Mouse (Mus musculus) frontal cortex, adult 2 months (tissue): ENCODE results near the gene Ascc1. TPM values are rescaled to one million over a fixed set of nuclear protein-coding genes. Genes with fewer than 3 reads are reported as not detected.
A peak's percentile ranks its signal among the peaks of the same experiment; 100 is the strongest.
"Not testable (repeated sequence)": the region's sequence is repeated elsewhere in the genome, so short reads cannot be mapped to it uniquely, and the experiment has no call there.

Source experiments
- DNase-seq, 2 experiments: peaks; one replicate each; pipeline ENCODE4 v3.0.0; 2022; ENCODE audit warnings: low spot score in 1 of 2; ENCODE audit errors: extremely low spot score in 1 of 2
- polyA plus RNA-seq: library from polyadenylated mRNA; depleted of rRNA; stranded (reverse); fragments of >200 nt; gene quantifications from 2 replicates; pipeline ENCODE4 v1.2.3, GENCODE M21; 2012

Ascc1 gene
- polyA plus RNA-seq, 1 experiment, result 26.5 TPM

- no peak for DNase-seq
Observed at GRCm38 (mm10) chr10:59977141-59977540, 25.5 kb upstream of the Ascc1 start.

GRCm38 (mm10) chr10:59977715-59978343 is 24.8 kb upstream of the Ascc1 start:
- no peak for DNase-seq

DNA sequence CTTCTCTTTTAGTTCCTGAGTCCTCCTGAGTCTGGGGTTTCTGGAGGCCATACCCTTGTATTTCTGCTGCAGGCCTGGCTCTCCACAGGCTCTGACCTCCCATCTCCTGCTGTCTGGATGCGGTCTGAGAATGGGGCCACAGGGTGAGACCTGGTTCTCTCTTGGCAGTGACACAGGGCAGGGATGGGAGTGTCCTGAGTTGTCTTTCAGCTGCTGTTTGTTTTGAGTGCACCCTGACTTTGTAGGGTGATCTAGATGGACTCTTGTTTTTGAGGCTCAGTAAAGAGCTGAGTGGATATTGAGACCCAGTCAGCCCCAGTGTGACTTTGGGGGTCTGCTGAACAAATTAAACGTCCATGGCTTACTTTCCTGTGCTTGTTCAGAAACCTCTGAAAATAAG is 24.2 kb upstream of the Ascc1 start:
- no peak for DNase-seq

DNA sequence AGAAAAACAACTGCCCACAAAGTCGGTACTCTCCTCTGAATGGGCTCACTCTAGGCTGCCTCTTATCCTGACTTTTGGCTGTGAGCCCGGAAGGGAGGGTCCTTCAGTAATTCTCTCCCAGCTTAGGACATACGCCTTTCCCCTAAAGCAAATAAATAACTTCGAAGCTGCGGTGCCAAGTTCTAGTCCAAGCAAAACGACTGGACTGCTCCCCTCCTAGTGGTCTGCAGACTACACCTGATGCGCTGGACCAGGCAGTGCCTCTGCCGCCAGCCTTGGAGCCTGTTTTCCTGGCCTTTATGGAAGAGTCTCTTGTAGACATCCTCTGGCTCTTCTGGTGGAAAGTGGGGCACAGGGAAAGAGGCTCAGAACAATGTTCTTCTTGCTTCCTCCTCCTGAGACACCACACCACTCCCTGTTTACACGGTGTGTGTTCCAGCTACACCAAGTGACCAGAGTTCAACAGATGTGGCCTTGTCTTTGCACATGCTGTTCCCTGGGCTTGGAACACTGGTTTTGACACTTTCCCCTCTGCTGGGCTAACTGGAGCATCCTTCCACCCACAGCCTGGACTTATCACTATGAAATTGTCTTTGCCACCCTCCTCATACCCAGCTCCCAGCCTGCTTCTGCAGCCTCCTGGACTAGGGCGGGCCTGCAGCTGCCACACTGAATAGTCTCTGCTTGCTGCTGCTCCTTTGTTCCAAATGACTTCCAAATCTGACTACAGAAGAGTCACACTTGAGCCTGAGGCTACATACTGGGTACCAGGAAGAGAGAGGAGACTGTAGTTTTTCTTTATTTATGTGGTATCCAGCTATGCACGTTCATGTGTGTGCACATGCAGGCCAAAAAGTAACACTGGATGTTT is 23.5 kb upstream of the Ascc1 start:
- DNase-seq, result no peak

DNA sequence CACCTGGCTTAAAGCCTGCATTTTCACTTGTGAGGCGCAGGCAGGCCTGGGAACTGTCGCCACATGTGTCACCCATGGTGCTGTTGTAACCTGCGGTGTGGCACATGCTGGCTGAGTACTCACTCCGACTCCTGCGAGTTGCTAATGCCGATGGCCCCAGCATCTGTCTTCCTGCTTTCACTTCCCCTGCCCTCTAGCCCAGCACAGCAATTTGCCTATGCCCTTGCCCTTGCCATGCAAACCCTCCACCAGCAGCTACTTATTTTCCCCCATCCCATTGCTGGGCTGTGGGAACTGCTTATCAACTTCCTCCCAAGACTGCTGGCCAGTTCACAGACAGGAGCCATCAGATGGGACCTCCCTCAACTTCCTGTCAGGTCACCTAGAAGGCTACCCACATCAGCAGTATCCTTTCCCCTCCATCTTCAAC is 21.8 kb upstream of the Ascc1 start:
- DNase-seq, result no peak

DNA sequence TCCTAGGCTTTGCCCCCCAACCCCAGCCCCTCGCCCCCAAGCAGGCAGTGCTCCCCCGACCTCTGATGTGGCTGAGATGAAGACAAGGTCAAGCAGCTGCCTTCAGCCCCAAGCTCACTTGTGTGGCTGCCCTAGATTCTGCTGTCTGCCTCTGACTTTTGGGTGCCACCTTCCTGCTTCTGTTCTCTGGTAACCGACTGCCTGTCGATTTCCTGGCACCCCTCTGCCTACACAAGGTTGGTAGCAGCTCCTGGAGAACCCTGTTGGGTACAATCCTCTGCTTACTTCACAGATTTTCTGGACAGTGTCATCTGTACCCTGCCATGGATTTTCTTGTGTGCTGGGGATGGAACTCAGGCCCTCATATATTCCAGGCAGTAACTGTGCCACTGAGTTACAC is 21.3 kb upstream of the Ascc1 start:
- no peak for DNase-seq

- no peak for DNase-seq
Observed at GRCm38 (mm10) chr10:59981792-59982191, 20.8 kb upstream of the Ascc1 start.

DNA sequence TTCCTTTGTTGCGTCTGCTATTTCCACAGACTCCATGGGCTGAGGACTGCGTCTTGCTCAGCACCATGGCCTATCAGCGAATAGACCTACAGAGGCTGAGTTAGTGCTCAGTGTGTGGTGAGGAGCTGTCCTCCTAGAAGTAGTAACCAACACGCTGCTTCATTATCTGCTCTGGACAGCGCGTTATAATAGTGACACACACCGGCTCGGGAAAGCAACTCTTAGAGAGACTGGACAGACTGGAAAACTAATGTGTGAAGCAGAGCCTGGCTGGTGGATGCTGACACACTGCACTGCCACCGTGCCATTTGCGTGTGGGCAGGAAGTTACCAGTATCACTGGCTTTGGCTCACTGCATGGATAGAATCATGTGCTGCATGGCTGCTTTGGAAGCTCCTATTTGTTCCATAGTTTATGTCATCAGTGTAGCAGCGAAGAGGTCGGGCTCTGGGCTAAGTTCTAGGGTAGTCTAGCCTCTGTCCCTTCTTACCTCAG is 20.2 kb upstream of the Ascc1 start:
- no peak for DNase-seq

DNA sequence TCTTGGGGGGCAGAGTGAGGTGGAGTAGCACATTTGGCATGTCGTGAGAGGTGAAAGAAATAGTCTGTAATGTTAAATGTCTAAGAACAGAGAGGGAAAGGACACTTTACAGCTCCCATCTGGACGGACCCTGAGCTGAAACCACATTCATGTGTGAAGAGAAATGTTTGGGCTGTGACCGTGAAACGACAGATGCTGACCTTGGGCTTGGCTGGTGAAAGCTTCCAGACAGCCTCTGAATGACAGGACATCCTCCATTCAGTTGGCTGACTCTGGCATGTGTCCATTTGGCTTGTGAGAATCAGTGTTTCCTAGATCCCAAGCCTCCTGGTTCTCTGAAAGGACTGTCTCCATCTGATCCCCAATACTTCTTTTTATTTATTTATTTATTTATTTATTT is 14.6 kb upstream of the Ascc1 start:
- DNase-seq, result no peak

- no peak for DNase-seq
Observed at GRCm38 (mm10) chr10:59990393-59990792, 12.2 kb upstream of the Ascc1 start.

- no peak for DNase-seq
Observed at GRCm38 (mm10) chr10:59991262-59991880, 11.2 kb upstream of the Ascc1 start.

DNA sequence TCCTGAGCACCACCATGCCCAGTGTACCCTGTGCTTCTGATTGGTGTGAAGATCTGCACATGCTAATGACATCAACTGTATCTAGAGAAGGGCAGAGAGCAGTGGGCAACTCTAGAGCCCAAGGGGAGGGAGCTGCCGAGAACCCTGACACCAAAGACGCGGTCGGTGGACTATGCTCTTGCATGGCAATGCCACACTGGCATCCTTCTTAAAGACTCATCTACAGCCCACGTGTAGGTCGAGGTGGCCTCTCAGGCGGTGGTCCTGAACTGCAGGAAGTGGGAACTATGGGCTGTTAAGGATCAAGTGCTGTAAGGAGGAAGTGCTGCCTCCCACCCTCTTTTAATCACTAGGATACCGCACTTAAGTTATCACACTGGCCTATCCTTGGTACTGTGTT is 10.6 kb upstream of the Ascc1 start:
- DNase-seq, result no peak

DNA sequence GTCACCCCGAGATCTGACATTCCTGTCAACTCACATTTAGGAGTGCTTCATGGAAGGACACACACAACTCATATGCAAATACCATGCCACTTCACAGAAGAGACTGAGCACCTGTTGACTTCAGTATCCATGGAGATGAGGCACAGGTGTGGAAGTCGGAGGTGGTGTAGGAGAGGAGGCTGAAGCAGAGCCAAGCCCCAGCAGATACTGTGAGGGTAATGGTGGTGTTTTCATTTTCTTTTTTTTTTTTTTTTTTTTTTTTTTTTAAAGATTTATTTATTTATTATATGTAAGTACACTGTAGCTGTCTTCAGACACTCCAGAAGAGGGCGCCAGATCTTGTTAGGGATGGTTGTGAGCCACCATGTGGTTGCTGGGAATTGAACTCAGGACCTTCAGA is 8.8 kb upstream of the Ascc1 start:
- DNase-seq, result not testable (repeated sequence)

GRCm38 (mm10) chr10:59995889-59996288 is 6.7 kb upstream of the Ascc1 start:
- DNase-seq, result no peak

- DNase-seq, result peak in 1 of 2 experiments; percentile 90
Observed at GRCm38 (mm10) chr10:59997591-59997990, 5.0 kb upstream of the Ascc1 start.

GRCm38 (mm10) chr10:59999057-59999456 is 3.5 kb upstream of the Ascc1 start:
- no peak for DNase-seq

GRCm38 (mm10) chr10:60001663-60002062 is 942 bp upstream of the Ascc1 start:
- DNase-seq, result not testable (repeated sequence)

- DNase-seq, result no peak
Observed at GRCm38 (mm10) chr10:60002203-60002602, 402 bp upstream of the Ascc1 start.

DNA sequence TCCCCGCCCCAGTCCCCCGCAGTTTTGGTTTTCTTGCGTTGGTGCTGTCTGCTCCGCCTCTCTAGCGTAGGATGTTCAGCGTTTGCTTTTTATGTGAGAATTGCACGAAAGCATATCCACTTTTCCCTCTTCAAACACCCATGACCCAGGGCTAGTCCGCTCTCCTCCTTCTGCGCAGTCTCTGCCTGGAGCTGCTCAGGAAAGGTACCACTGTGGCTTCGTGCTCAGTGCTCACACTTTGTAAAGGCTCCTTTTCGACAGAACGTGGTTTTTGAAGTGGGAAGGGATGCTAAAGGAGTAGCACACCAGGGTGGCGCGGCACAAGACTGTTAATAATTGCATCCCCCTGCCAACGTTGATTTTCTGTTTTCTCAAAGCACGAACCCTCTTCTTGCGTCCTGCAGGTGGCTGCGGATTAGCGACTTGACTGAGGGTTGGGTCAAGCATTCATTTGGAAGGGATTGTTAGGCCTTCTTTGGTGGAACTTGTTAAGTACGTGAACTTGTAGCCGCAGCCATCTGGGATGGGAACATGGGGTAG is 678 bp downstream of the Ascc1 start:
- no peak for DNase-seq

- no peak for DNase-seq
Observed at GRCm38 (mm10) chr10:60003847-60004246, 1.2 kb downstream of the Ascc1 start.

- no peak for DNase-seq
Observed at GRCm38 (mm10) chr10:60005264-60005663, 2.7 kb downstream of the Ascc1 start.
